Mouse (Mus musculus): ENCODE results near the gene Bik. TPM values are rescaled to one million over a fixed set of nuclear protein-coding genes. Genes with fewer than 3 reads are reported as not detected.
"Not testable (repeated sequence)": the region's sequence is repeated elsewhere in the genome, so short reads cannot be mapped to it uniquely, and the experiment has no call there.

Bik gene
- polyA plus RNA-seq, 1 experiment from 2014 or later = 2.2 TPM

DNA sequence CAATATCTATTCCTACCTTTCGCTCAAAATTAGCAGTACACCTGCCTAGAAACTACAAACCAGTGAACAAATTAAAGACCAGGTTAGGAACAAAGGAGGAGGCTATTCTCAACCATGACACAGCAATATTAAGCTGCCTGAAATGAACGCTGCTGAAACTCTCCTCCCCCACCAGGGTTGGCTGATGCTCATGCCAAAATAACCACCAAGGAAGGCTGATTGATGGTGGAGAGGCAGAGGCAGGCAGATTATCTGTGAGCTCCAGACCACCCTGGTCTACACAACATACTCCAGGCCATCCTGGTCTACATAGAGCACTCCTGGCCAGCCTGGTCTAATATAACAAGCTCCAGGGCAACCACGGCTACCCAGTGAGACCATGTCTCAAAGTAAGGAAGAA lies 31.5 kb upstream of the Bik start:
- 90% methylated on average over 3 of the region's 3 CpGs for WGBS
- Histone ChIP-seq H3K9me3 (no peaks in the 10 kb centered on the region), H3K4me3 (no peak overlapping the region), H3K27ac (no peak overlapping the region), H3K4me1 (replicated peaks) (no peaks in the 10 kb centered on the region; the same call in 1 of the 2 replicates), H3K27me3 (ENCODE audit: insufficient read depth, poor library complexity, severe bottlenecking) (no peaks in the 10 kb centered on the region), H3K36me3 (peaks cover 98% of the 10 kb centered on the region)
- DNase-seq (ENCODE audit: low spot score) = no peak

DNA sequence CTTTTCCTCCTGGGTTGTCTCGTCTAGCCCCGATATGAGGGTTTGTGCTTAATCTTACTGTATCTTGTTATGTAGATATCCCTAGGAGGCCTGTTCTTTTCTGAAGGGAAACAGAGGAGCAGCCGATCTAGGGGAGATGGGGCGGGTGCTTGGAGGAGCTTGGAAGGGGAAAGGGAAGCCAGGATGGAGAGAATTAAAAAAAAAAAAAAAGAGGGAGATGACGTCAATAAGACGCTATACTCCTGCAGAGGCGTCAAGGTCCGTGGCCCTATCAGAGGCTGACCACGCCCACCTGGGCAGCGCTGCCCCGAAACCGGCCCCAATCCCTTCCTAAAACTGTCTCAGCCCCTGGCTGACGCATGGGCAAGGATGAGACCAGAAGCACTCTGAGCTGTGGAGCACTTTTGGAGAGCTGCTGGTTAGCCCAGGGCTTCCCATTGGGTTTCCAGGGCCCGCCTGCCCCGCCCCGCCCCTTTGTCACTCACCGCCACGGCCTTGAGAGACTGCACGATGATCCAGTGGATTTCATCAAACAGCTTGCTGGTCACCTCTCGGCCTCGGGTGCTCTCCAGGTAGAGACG lies 30.8 kb upstream of the Bik start:
- Histone ChIP-seq H3K4me3 (peak overlapping the region; percentile 9), H3K36me3 (peaks cover 98% of the 10 kb centered on the region), H3K4me1 (replicated peaks) (no peaks in the 10 kb centered on the region; the same call in 1 of the 2 replicates), H3K9me3 (no peaks in the 10 kb centered on the region), H3K27ac (no peak overlapping the region), H3K27me3 (ENCODE audit: insufficient read depth, poor library complexity, severe bottlenecking) (no peaks in the 10 kb centered on the region)
- peak; percentile 10 for DNase-seq (ENCODE audit: low spot score)
- 65% methylated on average over 22 of the region's 22 CpGs for WGBS

DNA sequence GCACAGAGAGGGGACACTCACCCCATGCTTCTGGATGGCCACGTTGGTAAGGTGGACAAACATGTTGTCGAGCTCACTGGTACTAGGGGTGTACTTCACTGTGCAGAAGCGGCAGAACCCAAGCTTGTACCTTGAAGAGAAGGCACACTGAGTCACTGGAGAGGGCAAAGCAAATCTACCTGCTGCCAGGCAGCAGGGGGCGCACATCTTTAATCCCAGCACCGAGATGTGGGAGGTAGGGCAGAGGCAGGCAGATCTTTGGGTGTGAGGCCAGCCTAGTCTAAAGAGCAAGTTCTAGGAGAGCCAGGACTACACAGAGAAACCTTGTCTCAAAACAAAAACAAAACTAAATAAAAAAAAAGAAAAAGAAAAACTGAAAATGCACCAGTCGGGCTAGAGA lies 29.4 kb upstream of the Bik start:
- no peak overlapping the region for H3K27ac ChIP-seq
- no peaks in the 10 kb centered on the region for H3K9me3 ChIP-seq
- DNase-seq (ENCODE audit: low spot score) = no peak
- no peaks in the 10 kb centered on the region; the same call in 1 of the 2 replicates for H3K4me1 ChIP-seq (replicated peaks)
- H3K27me3 ChIP-seq (ENCODE audit: insufficient read depth, poor library complexity, severe bottlenecking) = no peaks in the 10 kb centered on the region
- H3K4me3 ChIP-seq = no peak overlapping the region
- H3K36me3 ChIP-seq = peaks cover 96% of the 10 kb centered on the region
- whole genome bisulfite sequencing = 92% methylated on average over 6 of the region's 6 CpGs

DNA sequence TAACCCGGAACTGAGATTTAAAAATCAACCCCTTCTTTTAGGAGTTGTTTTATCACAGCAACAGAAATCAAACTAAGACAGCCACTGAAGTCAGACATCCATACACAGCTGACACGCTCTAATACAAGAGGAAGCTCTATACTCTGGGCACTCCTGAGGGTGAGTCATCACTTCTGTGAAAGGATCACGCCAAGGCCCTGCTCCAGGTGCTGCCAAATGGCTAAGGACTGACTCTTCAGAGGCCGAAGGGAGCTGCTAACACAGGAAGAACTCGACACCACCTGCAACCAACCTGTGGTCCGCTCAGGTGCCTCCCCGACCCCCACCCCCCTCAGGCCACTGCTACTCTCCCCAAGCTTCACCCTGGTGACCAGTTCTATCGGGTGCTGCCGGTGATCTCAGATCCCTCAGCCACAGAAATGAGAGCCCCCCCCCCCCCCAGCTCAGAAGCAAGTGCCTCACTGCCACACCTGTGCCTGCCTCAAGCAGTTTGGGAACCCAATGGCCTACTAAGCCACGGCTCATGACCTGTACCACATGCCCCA lies 27.4 kb upstream of the Bik start:
- no peaks in the 10 kb centered on the region for H3K27me3 ChIP-seq (ENCODE audit: insufficient read depth, poor library complexity, severe bottlenecking)
- DNase-seq (ENCODE audit: low spot score) = no peak
- no peaks in the 10 kb centered on the region for H3K9me3 ChIP-seq
- no peaks in the 10 kb centered on the region; the same call in 1 of the 2 replicates for H3K4me1 ChIP-seq (replicated peaks)
- no peak overlapping the region for H3K27ac ChIP-seq
- 92% methylated on average over 10 of the region's 10 CpGs for WGBS
- H3K36me3 ChIP-seq = peaks cover 95% of the 10 kb centered on the region
- no peak overlapping the region for H3K4me3 ChIP-seq

DNA sequence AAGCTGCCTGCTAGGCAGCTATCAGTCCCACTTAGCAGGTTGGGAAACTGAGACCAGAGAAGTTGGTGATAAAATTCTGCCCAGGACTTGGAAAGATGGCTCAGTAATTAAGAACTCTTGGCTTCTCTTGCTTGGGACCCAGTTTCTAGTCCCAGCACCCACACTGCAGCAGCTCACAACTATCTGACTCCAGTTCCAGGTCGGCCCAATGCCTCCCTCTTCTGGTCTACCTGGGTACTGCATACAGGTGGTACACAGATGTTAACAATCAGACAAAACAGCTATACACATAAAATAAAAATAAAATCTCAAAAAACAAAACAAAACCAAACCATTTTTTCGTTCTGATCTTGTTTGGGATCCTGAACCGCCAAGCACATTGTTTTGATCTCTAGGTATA lies 26.3 kb upstream of the Bik start:
- Histone ChIP-seq H3K4me3 (no peak overlapping the region), H3K27me3 (ENCODE audit: insufficient read depth, poor library complexity, severe bottlenecking) (no peaks in the 10 kb centered on the region), H3K9me3 (no peaks in the 10 kb centered on the region), H3K4me1 (replicated peaks) (no peaks in the 10 kb centered on the region), H3K36me3 (peaks cover 95% of the 10 kb centered on the region), H3K27ac (no peak overlapping the region)
- DNase-seq (ENCODE audit: low spot score) = no peak
- WGBS = 62% methylated on average over 3 of the region's 3 CpGs

DNA sequence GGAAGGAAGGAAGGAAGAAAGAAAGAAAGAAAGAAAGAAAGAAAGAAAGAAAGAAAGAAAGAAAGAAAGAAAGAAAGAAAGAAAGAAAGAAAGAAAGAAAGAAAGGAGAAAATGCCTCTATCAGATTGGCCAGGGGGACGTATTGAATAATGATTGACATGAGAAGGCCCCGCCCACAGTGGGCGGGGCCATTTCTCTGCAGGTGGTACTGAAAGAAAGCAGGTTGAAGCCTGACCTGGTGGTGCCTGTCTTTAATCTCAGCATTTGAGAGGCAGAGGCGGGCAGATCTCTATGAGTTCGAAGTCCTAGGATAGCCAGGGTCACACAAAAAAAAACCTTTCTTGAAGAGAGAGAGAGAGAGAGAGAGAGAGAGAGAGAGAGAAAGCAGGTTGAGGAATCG lies 25.2 kb upstream of the Bik start:
- not testable (repeated sequence) for H3K27ac ChIP-seq; H3K27me3 ChIP-seq (ENCODE audit: insufficient read depth, poor library complexity, severe bottlenecking); DNase-seq (ENCODE audit: low spot score); H3K9me3 ChIP-seq; H3K4me1 ChIP-seq (replicated peaks); H3K4me3 ChIP-seq
- H3K36me3 ChIP-seq = peaks cover 92% of the 10 kb centered on the region
- 80% methylated on average over 6 of the region's 6 CpGs for WGBS

DNA sequence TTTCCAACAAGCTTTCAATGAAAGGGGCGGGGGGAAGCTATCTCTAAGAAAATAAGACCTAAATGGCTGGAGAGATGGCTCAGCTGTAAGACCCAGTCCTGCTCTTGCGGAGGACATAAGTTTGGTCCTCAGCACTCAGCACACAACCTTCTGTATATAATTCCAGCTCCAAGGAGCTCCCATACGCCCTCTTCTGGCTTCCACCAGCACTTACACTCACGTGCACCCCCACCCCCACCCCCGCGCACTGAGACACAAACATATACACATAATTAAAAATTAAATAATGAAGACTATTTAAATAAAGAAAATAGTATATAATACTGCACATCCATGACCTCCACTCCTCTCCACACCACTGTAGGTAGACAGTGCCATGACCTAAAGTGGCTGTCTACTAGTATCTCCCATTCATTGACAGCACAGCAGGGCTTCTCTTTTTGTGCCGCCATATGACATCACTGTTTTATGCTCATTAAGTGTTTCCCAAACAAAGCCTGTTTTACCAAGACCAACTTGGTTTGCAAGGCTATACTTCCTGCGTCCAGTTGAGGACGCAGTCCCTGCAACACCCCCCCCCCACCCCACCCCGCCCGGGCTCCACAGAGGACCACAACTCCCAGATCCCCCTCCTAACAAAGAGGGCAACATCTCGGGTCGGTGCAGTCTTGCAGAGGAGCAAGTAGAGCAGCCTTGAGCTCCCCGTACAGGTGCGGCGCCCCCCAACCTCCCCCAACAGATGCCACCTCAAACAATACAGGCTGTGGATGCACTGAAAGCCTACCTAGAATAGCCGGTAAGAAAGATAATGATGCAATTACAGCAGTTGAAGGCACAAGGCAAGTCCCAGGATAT lies 16.5 kb upstream of the Bik start:
- no peak for DNase-seq (ENCODE audit: low spot score)
- Histone ChIP-seq H3K27ac (peak overlapping the region; percentile 87), H3K27me3 (ENCODE audit: insufficient read depth, poor library complexity, severe bottlenecking) (no peaks in the 10 kb centered on the region; the same call in 1 of the 2 replicates), H3K4me1 (replicated peaks) (peaks cover 22% of the 10 kb centered on the region), H3K36me3 (peaks cover 10% of the 10 kb centered on the region), H3K9me3 (no peaks in the 10 kb centered on the region), H3K4me3 (peak overlapping the region; percentile 71)
- WGBS = 25% methylated on average over 17 of the region's 17 CpGs

DNA sequence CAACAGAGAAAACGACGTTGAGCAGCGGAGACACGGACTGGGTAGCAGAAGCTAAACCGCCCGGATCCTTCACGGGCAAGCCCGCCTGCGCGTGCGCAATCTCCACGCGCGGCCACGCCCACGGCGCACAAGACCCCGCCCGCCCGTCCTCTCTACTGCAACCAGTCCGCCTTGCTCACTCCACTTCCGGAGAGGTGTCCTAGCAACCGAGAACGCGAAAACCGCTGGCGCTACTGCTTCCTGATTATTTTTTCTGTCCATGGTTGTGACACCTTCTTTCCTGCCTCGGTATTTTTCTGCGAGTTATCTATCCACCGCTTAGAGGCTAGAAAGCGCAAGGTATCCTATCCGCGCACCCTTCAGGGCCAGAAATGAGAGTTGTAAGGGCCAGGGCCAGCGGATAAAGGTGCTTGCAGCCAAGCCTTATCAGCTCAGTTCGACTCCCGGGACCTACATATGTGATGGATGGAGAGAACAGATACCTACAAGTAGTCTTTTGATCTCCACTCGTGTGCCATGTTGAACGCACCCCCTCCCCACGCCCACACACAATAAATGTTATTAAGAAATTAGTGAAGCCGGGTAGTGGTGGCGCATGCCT lies 15.8 kb upstream of the Bik start, which contains the start of gene Ttll1:
Gene Ttll1, minus strand, starts transcription at position 89 of the 601 bp plus-strand sequence.
- Histone ChIP-seq H3K36me3 (peaks cover 3% of the 10 kb centered on the region; the same call in 1 of the 2 replicates), H3K4me3 (peak within 1 kb of the TSS; percentile 71), H3K4me1 (replicated peaks) (peaks cover 22% of the 10 kb centered on the region), H3K9me3 (no peaks in the 10 kb centered on the region), H3K27ac (peak within 1 kb of the TSS; percentile 87), H3K27me3 (ENCODE audit: insufficient read depth, poor library complexity, severe bottlenecking) (no peaks in the 10 kb centered on the region; the same call in 1 of the 2 replicates)
- peak; percentile 95 for DNase-seq (ENCODE audit: low spot score)
- WGBS = 13% methylated on average over 41 of the region's 41 CpGs

DNA sequence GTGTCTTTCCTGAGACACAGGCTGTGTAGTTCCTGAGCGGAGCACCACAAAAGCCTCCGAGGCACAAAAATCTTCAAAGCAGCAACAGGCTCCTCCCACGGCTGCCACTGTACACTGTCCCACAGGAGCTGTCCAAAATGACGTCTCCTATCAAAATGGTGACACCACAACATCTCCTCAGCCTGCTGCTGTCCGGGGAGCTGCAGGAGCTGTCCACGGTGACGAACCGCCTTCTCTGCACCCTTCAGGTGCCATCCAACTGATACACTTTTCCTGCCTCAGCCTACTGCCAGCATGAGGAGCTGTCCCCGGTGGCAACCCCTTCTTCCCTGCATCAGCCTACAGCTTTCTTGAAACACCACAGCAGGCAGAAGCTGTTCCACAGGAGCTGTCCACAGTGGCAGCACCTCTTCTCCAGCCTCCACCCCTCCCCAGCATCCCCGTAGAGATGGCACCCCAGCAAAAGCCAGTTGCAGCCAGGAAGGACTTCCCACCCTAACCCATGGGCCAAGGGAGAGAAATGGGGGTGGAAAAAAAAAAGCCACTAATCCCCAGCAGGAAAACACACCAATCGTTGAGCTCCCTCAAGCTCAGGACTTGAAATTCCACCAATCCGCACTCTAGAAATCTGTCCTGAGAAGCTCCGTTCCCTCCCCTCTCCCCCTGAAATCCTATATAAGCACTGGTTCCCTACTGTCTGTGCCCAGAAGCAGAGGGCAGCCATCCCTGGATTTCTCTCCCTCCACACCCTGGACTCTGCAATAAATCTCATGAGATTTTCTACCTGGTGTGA lies 14.0 kb upstream of the Bik start:
- Histone ChIP-seq H3K4me1 (replicated peaks) (peaks cover 22% of the 10 kb centered on the region), H3K27me3 (ENCODE audit: insufficient read depth, poor library complexity, severe bottlenecking) (no peaks in the 10 kb centered on the region; the same call in 1 of the 2 replicates), H3K4me3 (no peak overlapping the region), H3K27ac (no peak overlapping the region), H3K9me3 (0 out of 2 replicates have a peak, but pooled peaks cover 3% of the 10 kb centered on the region), H3K36me3 (no peaks in the 10 kb centered on the region)
- DNase-seq (ENCODE audit: low spot score) = no peak
- 78% methylated on average over 13 of the region's 13 CpGs for WGBS

DNA sequence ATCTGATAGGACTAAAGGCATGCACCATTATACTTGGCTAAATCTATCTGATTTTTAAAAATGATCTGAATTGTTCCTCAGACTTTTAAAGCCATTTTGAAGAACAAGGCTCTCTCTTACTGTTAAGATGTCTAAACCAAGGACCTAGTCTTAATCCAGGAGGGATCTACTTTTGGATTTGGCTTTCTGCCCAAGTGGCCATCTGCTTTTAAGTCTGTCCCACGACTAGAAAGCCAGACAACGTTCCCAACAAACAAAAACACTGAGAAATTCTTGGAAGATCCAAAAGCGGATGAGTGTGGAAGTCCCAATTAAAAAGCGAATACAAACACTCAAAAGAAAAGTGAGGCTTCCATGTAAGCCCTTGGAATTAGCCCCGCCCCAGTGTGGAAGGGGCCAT lies 11.6 kb upstream of the Bik start:
- DNase-seq (ENCODE audit: low spot score) = no peak
- H3K4me1 ChIP-seq (replicated peaks) = peaks cover 19% of the 10 kb centered on the region
- H3K27me3 ChIP-seq (ENCODE audit: insufficient read depth, poor library complexity, severe bottlenecking) = peaks cover 11% of the 10 kb centered on the region; the same call in 1 of the 2 replicates
- H3K4me3 ChIP-seq = no peak overlapping the region
- WGBS = 78% methylated on average over 5 of the region's 5 CpGs
- H3K27ac ChIP-seq = no peak overlapping the region
- no peaks in the 10 kb centered on the region for H3K36me3 ChIP-seq
- H3K9me3 ChIP-seq = 0 out of 2 replicates have a peak, but pooled peaks cover 3% of the 10 kb centered on the region

DNA sequence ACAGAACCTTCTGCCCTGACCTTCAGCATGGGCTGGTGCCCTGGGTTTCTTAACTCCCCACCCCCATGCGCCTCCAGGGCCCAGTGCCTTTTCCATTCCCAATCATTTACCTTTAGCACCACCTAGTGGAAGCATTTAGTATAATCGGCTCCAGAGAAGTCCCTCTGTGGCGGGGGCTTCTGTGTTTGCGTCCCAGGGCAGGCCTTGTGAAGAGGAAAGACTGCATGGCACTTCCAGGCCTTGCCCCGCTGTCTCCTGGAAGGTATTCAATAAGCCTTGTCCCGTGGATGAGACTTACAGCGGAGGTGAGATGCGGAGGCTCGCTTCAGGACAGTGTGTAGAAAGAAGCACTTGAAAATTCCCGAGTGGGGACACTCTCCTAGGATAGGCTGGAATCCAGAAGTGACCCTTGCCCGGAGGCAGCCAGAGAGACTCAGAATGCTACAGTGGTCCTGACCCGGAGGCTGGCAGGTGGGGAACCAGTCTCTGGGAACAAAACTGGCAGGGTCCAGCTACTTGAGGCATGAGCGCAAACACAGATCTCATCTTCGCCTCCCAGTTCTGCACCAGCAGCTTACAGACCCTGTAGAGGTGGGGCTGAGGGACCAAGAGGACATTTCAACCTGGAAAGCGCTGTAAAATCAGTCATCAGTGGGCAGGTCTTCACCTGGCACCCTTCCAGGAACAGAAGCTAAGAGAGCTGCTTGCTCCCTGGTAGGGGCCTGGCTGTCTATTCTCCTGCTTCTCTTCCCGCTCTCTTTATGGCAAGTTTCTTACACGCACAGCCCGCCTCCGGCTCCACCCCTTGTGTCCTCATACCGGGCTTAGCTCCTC lies 8.2 kb upstream of the Bik start:
- WGBS = 36% methylated on average over 20 of the region's 20 CpGs
- peaks cover 26% of the 10 kb centered on the region for H3K4me1 ChIP-seq (replicated peaks)
- H3K27me3 ChIP-seq (ENCODE audit: insufficient read depth, poor library complexity, severe bottlenecking) = 0 out of 2 replicates have a peak, but pooled peaks cover 11% of the 10 kb centered on the region
- peak overlapping the region; percentile 46 for H3K27ac ChIP-seq
- DNase-seq (ENCODE audit: low spot score) = peak; percentile 70
- no peak overlapping the region for H3K4me3 ChIP-seq
- H3K9me3 ChIP-seq = 0 out of 2 replicates have a peak, but pooled peaks cover 3% of the 10 kb centered on the region
- no peaks in the 10 kb centered on the region for H3K36me3 ChIP-seq

Data from hindbrain, embryonic 10.5 days (tissue).